Mouse (Mus musculus) stomach, embryonic 14.5 days (tissue): ENCODE results near the gene Tbc1d10a. TPM values are rescaled to one million over a fixed set of nuclear protein-coding genes. Genes with fewer than 3 reads are reported as not detected.
A peak's percentile ranks its signal among the peaks of the same experiment; 100 is the strongest.

ENCODE experiments used
- ATAC-seq: fragments of 200-750 bp; cut with Nextera tagmentation; 2 replicates; pipeline ENCODE4 v1.8.0; 2017; ENCODE audit warnings: low read depth, moderate TSS enrichment; ENCODE audit not compliant: insufficient number of reproducible peaks, insufficient read depth, low FRiP score
- H3K27ac ChIP-seq: fragments of 300-500 bp; sonication (generic); 2 replicates; pipeline ENCODE4 v1.5.1; 2014; ENCODE audit warnings: mild to moderate bottlenecking, low read length, moderate library complexity, mixed read lengths
- H3K27me3 ChIP-seq: fragments of 300-500 bp; sonication (generic); 2 replicates; pipeline ENCODE4 v1.6.1; 2014; ENCODE audit warnings: low read length, control low read depth, mixed read lengths; ENCODE audit not compliant: control insufficient read depth, insufficient read depth
- H3K36me3 ChIP-seq: fragments of 300-500 bp; sonication (generic); 2 replicates; pipeline ENCODE4 v1.6.1; 2014; ENCODE audit warnings: mild to moderate bottlenecking, control low read depth, low read length, moderate library complexity, mixed read lengths; ENCODE audit not compliant: control insufficient read depth, insufficient read depth
- H3K4me1 ChIP-seq: fragments of 300-500 bp; sonication (generic); 2 replicates; pipeline ENCODE4 v1.6.1; 2014; ENCODE audit warnings: low read length, control low read depth, mixed read lengths; ENCODE audit not compliant: control insufficient read depth, insufficient read depth
- H3K4me2 ChIP-seq: fragments of 300-500 bp; sonication (generic); replicated peaks from 2 replicates; pipeline ENCODE4 v1.6.1; 2014; ENCODE audit warnings: low read depth, low read length, control low read depth
- H3K4me3 ChIP-seq: fragments of 300-500 bp; sonication (generic); 2 replicates; pipeline ENCODE4 v1.5.1; 2014; ENCODE audit warnings: low read depth, low read length, control low read depth
- H3K9ac ChIP-seq: fragments of 300-500 bp; sonication (generic); replicated peaks from 2 replicates; pipeline ENCODE4 v1.6.1; 2014; ENCODE audit warnings: low read depth, mild to moderate bottlenecking, control low read depth, low read length, moderate library complexity, mixed read lengths
- H3K9me3 ChIP-seq: fragments of 300-500 bp; sonication (generic); 2 replicates; pipeline ENCODE4 v1.6.1; 2016; ENCODE audit warnings: low read depth, low read length, control low read depth; ENCODE audit not compliant: control insufficient read depth
- WGBS: fragments of 180-500 bp; shearing (Covaris S2); extraction: QIAGEN DNeasy Blood & Tissue Kit; methylation state at CpG from one replicate; pipeline ENCODE4 v1.1.7; 2014; 5-methylcytosine and 5-hydroxymethylcytosine counted together
- polyA plus RNA-seq: library from polyadenylated mRNA; unstranded; fragments of >200 nt; fragmentation: Nextera tagmentation; extraction: Ambion mirVana; gene quantifications from 2 replicates; pipeline ENCODE4 v1.2.1, GENCODE M21; 2014

The Tbc1d10a gene
- polyA plus RNA-seq, 1 experiment from 2014 or later = 17.2 TPM

DNA sequence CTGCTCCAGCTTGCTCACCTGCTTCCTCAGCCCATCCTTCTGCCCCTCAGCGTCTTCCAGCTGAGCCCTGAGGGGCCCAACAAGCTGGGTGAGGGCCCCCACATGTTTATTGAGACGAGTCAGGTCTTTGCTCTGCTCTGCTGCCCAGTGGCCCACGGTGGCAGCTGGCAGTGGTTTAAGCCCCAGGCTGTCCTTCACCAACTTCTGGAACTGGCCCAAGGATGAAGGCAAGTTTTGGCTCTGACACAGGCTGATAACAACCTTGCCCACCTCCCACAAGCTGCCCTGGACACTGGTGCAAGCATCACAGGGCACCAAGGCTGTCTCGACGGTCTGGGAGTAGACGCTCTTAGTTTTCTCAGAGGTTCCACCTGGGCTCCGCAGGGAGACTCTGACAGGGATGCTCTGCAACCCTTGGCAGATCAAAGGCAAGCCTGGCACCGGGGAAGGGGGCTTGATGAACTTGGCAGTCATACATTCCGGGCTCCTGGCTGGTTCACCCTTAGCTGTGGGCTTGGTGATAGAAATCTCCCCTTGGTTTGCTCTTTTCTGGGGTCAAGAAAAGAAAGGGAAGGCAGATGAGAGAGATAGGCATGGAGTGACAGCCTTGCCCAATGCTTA lies 37.9 kb upstream of the Tbc1d10a start:
- no peak for ATAC-seq
- H3K27ac ChIP-seq = no peak overlapping the region
- WGBS = 82% methylated on average over 9 of the region's 9 CpGs

DNA sequence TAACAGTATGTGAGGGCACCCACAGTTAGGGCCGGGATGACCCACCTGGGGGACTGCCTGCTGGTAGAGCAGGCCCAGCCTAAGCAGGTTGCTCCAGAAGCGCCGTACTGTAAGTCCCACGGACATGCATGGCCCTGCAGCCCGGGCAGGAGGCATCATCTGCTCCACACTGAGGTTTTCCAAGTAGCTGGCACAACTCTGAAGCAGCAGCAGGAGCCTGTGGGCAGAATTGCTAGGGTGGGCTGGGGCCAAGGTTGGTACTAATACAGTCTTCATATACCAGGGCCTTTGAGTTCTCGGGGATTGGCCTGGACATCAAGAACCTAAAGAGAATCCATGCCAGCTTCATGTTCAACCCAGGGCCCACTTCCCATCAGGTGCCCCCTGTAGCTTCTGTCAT lies 36.7 kb upstream of the Tbc1d10a start:
- Histone ChIP-seq H3K4me2 (no peak overlapping the region), H3K36me3 (no peaks in the 10 kb centered on the region), H3K4me3 (no peak overlapping the region), H3K27ac (no peak overlapping the region), H3K9me3 (no peaks in the 10 kb centered on the region), H3K4me1 (no peaks in the 10 kb centered on the region), H3K9ac (no peak overlapping the region), H3K27me3 (no peaks in the 10 kb centered on the region)
- 92% methylated on average over 6 of the region's 6 CpGs for WGBS
- no peak for ATAC-seq

More for the DNA sequence above, 37.9 kb upstream of the Tbc1d10a start:
- no peaks in the 10 kb centered on the region for H3K27me3 ChIP-seq
- H3K4me2 ChIP-seq = no peak overlapping the region
- H3K36me3 ChIP-seq = no peaks in the 10 kb centered on the region
- H3K9ac ChIP-seq = no peak overlapping the region
- H3K4me1 ChIP-seq = no peaks in the 10 kb centered on the region
- no peak overlapping the region for H3K4me3 ChIP-seq
- H3K9me3 ChIP-seq = no peaks in the 10 kb centered on the region

DNA sequence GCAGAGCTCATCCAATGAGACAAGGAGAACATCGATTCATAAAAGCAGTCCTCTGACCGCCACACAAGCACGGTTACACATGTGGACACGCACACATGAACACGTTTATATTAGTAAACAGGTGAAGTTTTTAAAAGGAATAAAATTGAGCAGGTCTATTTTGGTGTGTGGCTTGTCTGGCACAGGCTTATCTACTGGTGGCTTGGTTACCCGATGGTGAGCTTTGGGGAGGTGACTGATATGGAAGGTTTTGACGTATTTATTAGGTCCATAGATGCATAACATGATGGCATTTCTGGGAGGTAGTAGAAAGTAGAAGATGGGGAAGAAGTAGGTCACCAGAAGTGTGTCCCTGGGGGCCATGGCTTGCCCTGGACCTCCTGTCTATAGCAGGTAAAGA lies 32.9 kb upstream of the Tbc1d10a start:
- no peaks in the 10 kb centered on the region for H3K9me3 ChIP-seq
- no peak overlapping the region for H3K27ac ChIP-seq
- 91% methylated on average over 7 of the region's 7 CpGs for WGBS
- H3K9ac ChIP-seq = no peak overlapping the region
- H3K4me1 ChIP-seq = no peaks in the 10 kb centered on the region
- H3K4me3 ChIP-seq = no peak overlapping the region
- no peaks in the 10 kb centered on the region for H3K36me3 ChIP-seq
- no peak for ATAC-seq
- H3K4me2 ChIP-seq = no peak overlapping the region
- H3K27me3 ChIP-seq = no peaks in the 10 kb centered on the region

DNA sequence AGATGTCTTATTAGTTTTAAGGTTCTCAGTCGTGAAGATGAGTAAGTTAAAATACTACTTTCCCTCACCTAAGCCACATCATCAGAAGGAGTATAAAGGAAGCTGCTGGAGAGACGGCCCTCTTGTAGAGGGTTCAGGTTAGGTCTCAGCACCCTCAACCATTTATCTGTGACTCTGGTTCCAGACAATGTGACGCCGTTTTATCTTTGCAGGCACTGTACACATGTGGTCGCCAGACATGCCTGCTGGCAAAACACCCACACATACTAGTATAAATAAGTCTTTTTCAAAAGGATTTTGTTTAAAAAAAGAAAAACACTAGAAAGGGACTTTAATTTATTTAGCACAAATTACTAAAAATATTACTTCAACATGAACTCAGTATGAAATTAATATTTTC lies 30.9 kb upstream of the Tbc1d10a start:
- H3K9ac ChIP-seq = no peak overlapping the region
- WGBS = 79% methylated on average over 5 of the region's 5 CpGs

DNA sequence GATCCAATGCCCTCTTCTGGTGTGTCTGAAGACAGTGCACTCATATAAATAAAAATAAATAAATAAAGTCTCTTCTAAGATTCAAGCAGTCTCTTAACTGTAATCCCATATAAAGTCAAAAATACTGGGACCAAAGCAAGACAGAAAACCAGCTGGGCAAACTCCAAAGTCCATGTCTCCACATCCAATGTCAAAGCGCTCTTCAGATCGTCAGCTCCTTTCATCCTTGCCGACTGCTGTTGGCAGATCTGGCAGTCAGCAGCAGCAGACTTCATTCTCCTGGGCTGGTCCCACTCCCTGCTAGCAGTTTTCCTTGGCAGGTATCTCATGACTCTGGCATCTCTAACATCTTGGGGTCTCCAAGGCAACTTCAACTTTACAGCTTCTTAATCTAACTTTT lies 27.9 kb upstream of the Tbc1d10a start:
- 82% methylated on average over 3 of the region's 3 CpGs for WGBS
- H3K4me2 ChIP-seq = no peak overlapping the region

More for the DNA sequence above, 30.9 kb upstream of the Tbc1d10a start:
- no peaks in the 10 kb centered on the region for H3K27me3 ChIP-seq
- no peak overlapping the region for H3K27ac ChIP-seq
- peaks cover 4% of the 10 kb centered on the region; the same call in 1 of the 2 replicates for H3K4me1 ChIP-seq
- no peaks in the 10 kb centered on the region for H3K9me3 ChIP-seq
- no peak overlapping the region for H3K4me3 ChIP-seq
- H3K4me2 ChIP-seq = no peak overlapping the region
- no peak for ATAC-seq
- no peaks in the 10 kb centered on the region for H3K36me3 ChIP-seq

DNA sequence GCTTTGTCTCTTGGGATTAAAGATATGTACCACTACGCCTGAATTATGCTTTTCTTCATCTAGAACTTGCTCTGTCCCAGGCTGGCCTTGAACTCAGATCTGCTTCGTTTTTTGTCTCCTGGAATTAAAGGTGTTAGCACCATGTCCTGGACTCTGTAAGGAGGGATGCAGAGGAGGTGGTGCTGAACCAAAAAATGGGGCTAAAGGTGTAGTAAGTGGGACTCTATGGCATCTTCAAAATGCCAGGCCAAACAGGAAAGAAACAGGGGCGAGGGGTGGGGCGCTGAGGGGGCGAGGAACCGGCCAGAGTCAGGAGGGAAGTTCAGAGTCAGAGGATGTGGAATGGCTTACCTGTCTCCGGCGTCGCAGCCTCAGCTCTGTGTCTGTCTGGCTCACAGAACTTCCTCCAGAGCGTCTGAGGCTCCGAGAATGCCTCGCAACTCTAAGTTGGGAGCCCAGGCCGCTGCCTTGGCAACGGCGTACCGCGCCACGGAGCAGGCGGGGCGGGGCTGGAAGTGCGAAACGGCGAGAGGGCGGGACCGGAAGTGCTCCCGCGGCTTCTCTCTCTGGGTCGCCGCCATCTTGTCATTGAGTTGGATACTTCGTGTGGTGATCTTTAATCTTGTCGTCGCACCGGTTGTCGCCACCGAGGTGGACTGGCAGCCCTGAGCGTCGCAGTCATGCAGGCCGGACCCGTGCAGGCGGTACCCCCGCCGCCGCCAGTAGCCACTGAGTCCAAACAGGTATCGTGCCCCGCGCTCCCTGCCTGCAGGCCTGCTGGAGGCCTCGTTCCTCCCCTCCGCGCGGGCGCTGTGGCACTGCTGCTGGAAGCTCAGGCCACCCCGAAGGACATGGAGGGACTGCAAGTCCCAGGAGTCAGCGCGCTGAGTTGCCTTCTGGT lies 26.5 kb upstream of the Tbc1d10a start, which contains the start of the genes Ccdc157 and Sf3a1:
Gene Ccdc157, minus strand, starts transcription at position 486 of the 901 bp plus-strand sequence.
Gene Sf3a1, plus strand, starts transcription at position 543 of the 901 bp plus-strand sequence.
- Histone ChIP-seq H3K4me1 (peaks cover 18% of the 10 kb centered on the region), H3K27ac (peak within 1 kb of the TSS; percentile 73), H3K4me3 (peak within 1 kb of the TSS; percentile 87), H3K36me3 (peaks cover 30% of the 10 kb centered on the region), H3K9me3 (no peaks in the 10 kb centered on the region), H3K4me2 (peak within 1 kb of the TSS; percentile 84), H3K27me3 (no peaks in the 10 kb centered on the region), H3K9ac (peak within 1 kb of the TSS; percentile 72)
- 2% methylated on average over 51 of the region's 54 CpGs for WGBS
- ATAC-seq = peak; percentile 96

More for the DNA sequence above, 27.9 kb upstream of the Tbc1d10a start:
- Histone ChIP-seq H3K9ac (no peak overlapping the region), H3K36me3 (peaks cover 19% of the 10 kb centered on the region), H3K9me3 (no peaks in the 10 kb centered on the region), H3K27ac (no peak overlapping the region), H3K4me3 (no peak overlapping the region), H3K27me3 (no peaks in the 10 kb centered on the region), H3K4me1 (peaks cover 18% of the 10 kb centered on the region)
- no peak for ATAC-seq

DNA sequence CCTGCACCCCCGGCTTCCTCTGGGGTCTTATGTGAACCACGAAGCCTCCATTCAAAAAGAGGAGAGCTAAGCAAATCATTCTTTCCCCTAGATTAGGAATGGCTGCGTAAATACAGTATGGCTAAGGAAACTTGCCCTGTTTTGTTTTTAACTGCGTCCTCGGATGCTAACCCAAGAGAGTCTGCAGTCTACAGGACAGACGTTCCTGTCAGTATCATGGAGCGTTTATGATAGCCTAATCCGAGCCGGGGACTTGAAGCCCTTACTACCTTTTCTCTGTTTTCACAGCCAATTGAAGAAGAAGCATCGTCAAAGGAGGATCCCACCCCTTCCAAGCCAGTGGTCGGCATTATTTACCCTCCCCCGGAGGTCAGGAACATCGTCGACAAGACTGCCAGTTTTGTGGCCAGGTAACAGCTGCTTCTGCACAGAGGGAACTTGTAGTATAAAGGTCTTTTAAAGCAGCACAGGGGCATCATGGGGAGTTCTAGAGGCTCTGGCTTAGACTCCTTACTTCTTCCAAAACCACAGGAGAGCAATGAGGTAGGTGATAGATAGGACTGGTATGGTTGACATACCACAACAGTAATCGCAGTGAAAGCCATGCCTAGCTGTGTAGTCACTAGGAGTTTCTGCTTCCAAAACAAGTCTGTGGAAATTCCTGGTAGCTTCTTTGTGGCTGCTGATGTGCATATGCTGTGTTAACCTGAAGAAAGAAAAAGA lies 25.7 kb upstream of the Tbc1d10a start:
- H3K9me3 ChIP-seq = no peaks in the 10 kb centered on the region
- ATAC-seq = no peak
- H3K4me1 ChIP-seq = peaks cover 18% of the 10 kb centered on the region
- H3K4me2 ChIP-seq = peak overlapping the region; percentile 84
- H3K27me3 ChIP-seq = no peaks in the 10 kb centered on the region
- WGBS = 6% methylated on average over 15 of the region's 15 CpGs
- H3K36me3 ChIP-seq = peaks cover 38% of the 10 kb centered on the region
- H3K4me3 ChIP-seq = peak overlapping the region; percentile 87
- peak overlapping the region; percentile 73; the same call in 1 of the 2 replicates for H3K27ac ChIP-seq
- H3K9ac ChIP-seq = peak overlapping the region; percentile 72

DNA sequence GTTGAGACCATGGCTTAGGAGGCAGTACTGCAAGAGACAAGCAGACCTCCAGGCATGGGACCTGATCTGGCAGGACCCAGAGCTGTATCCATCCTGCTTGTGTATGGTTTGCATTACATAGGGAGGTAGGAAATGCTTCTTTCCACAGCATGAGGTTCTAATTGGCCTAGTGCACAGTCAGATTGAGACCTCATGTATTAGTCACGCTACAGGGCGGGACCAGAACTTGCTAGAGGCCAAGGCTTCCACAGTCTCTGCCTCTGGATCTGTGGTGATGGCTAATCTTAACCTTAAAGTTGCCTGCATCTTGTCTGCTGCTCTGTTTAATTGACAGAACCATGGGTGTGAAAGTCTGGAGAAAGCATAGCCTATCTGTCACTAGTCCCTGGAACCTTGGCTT lies 21.9 kb upstream of the Tbc1d10a start:
- no peak overlapping the region for H3K4me2 ChIP-seq
- no peaks in the 10 kb centered on the region for H3K27me3 ChIP-seq
- WGBS = 92% methylated on average over 2 of the region's 2 CpGs
- peaks cover 71% of the 10 kb centered on the region for H3K36me3 ChIP-seq
- H3K9ac ChIP-seq = no peak overlapping the region
- no peak for ATAC-seq
- no peaks in the 10 kb centered on the region for H3K9me3 ChIP-seq
- H3K4me3 ChIP-seq = no peak overlapping the region
- peaks cover 15% of the 10 kb centered on the region for H3K4me1 ChIP-seq
- no peak overlapping the region for H3K27ac ChIP-seq
